Mouse (Mus musculus): ENCODE measurements around the gene Sdc4.

- TF ChIP-seq POLR2A (IDR thresholded peaks at IDR 0.05; ENCODE audit: borderline replicate concordance, low read depth, low read length): no peak
- no peak for TF ChIP-seq CTCF (IDR thresholded peaks at IDR 0.05; ENCODE audit: low read depth, low read length)
These were observed 23.1 kb upstream of the Sdc4 start for GRCm38 (mm10) chr2:164466787-164467186.
